Mouse (Mus musculus): ENCODE data around the gene Gm37240. TPM values are rescaled to one million over a fixed set of nuclear protein-coding genes. Genes with fewer than 3 reads are reported as not detected.

The Gm37240 gene
- polyA plus RNA-seq, 1 experiment from 2014 or later, result 2.8 TPM

- DNase-seq (ENCODE audit: low spot score), result no peak
- WGBS, result 69% methylated on average over 6 of the region's 6 CpGs
- peaks cover 6% of the 10 kb centered on the region; the same call in 1 of the 2 replicates for H3K36me3 ChIP-seq (replicated peaks)
- no peaks in the 10 kb centered on the region for H3K27me3 ChIP-seq (replicated peaks; ENCODE audit: low read depth, poor library complexity, severe bottlenecking)
- H3K4me3 ChIP-seq, result no peak overlapping the region
- peaks cover 5% of the 10 kb centered on the region; the same call in 1 of the 2 replicates for H3K4me1 ChIP-seq
- no peak overlapping the region for H3K27ac ChIP-seq (replicated peaks)
- no peaks in the 10 kb centered on the region for H3K9me3 ChIP-seq
These were observed 1374.4 kb downstream of the Gm37240 start for GRCm38 (mm10) chr3:84512774-84513515.

DNA sequence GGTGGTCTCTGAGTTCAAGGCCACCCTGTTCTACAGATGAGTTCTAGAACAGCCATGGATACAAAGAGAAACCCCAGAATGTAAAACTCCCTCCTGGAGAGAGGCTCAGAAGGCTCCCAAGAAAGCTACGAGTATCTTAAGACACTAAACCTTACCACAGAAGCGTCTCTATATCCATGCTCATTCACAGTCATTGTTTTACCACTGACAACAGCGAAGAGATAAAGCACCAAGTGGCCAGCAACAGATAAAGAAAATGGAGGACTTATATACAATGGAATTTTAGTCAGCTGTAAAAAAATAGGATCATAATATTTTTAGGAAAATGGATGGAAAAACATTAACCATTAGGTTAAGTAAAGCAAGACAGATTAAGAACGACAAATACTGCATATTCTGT is 1382.1 kb downstream of the Gm37240 start:
- no peaks in the 10 kb centered on the region for H3K27me3 ChIP-seq (replicated peaks; ENCODE audit: low read depth, poor library complexity, severe bottlenecking)
- WGBS, result 91% methylated on average over 4 of the region's 4 CpGs
- H3K36me3 ChIP-seq (replicated peaks), result peaks cover 13% of the 10 kb centered on the region; the same call in 1 of the 2 replicates
- no peak overlapping the region for H3K27ac ChIP-seq (replicated peaks)
- H3K4me3 ChIP-seq, result no peak overlapping the region
- no peaks in the 10 kb centered on the region for H3K9me3 ChIP-seq
- DNase-seq (ENCODE audit: low spot score), result no peak
- peaks cover 20% of the 10 kb centered on the region for H3K4me1 ChIP-seq

DNA sequence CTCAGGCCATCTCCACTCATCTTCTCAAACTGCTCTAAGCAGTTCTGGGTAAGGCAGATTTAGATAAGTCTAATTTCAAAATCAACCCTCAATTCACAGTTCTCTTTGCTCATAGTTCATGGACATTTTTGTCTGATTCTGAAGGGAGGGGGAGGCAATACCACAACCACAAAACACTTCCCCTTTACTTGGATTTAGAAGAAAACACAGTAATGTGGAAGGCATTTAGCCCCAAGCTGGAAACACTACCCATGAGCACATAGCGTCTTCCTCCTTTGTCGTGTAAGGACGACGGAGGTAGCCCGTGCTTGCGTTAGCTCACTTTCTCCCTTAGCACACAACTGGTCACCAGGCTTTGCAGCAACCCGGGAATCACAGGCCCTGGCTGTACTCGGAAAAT is 1383.0 kb downstream of the Gm37240 start:
- WGBS, result 90% methylated on average over 8 of the region's 8 CpGs
- Histone ChIP-seq H3K4me1 (peaks cover 24% of the 10 kb centered on the region), H3K4me3 (no peak overlapping the region), H3K36me3 (replicated peaks) (peaks cover 12% of the 10 kb centered on the region; the same call in 1 of the 2 replicates), H3K27me3 (replicated peaks; ENCODE audit: low read depth, poor library complexity, severe bottlenecking) (no peaks in the 10 kb centered on the region), H3K9me3 (no peaks in the 10 kb centered on the region), H3K27ac (replicated peaks) (no peak overlapping the region)
- DNase-seq (ENCODE audit: low spot score), result no peak

DNA sequence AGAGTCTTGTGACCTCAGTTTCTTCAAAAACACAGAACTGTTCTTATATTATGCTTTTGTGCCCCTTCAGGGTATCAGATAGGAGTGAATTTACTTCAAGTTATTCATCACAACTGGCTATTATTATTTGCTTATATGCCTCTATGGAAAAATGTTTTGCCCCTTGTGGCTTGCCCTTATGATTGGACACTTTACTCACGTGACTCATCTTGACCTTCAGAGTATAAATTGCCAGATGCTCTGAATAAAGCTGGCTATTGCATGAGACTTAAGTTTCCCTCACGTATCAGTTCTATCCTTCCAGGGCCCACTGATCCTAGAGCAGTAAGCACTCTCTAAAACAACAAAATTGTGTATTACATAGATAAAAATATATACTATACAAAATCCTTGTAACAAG is 1385.2 kb downstream of the Gm37240 start:
- H3K4me3 ChIP-seq, result no peak overlapping the region
- no peaks in the 10 kb centered on the region for H3K27me3 ChIP-seq (replicated peaks; ENCODE audit: low read depth, poor library complexity, severe bottlenecking)
- H3K36me3 ChIP-seq (replicated peaks), result peaks cover 7% of the 10 kb centered on the region; the same call in 1 of the 2 replicates
- peaks cover 28% of the 10 kb centered on the region for H3K4me1 ChIP-seq
- no peaks in the 10 kb centered on the region for H3K9me3 ChIP-seq
- DNase-seq (ENCODE audit: low spot score), result no peak
- WGBS, result 55% methylated on average over 2 of the region's 2 CpGs
- H3K27ac ChIP-seq (replicated peaks), result no peak overlapping the region

- 62% methylated on average over 10 of the region's 10 CpGs for WGBS
- no peak for DNase-seq (ENCODE audit: low spot score)
- Histone ChIP-seq H3K4me3 (no peak overlapping the region), H3K9me3 (no peaks in the 10 kb centered on the region), H3K27me3 (replicated peaks; ENCODE audit: low read depth, poor library complexity, severe bottlenecking) (no peaks in the 10 kb centered on the region), H3K4me1 (peaks cover 28% of the 10 kb centered on the region), H3K36me3 (replicated peaks) (peaks cover 7% of the 10 kb centered on the region; the same call in 1 of the 2 replicates), H3K27ac (replicated peaks) (peak overlapping the region; percentile 30; the same call in 1 of the 2 replicates)
These were observed 1386.8 kb downstream of the Gm37240 start for GRCm38 (mm10) chr3:84500491-84500890.

- H3K9me3 ChIP-seq, result no peaks in the 10 kb centered on the region
- 77% methylated on average over 11 of the region's 11 CpGs for WGBS
- H3K36me3 ChIP-seq (replicated peaks), result peaks cover 7% of the 10 kb centered on the region; the same call in 1 of the 2 replicates
These were observed 1389.6 kb downstream of the Gm37240 start for GRCm38 (mm10) chr3:84497718-84498117.

GRCm38 (mm10) chr3:84492657-84493056 is 1394.7 kb downstream of the Gm37240 start:
- WGBS, result 93% methylated on average over 8 of the region's 8 CpGs
- Histone ChIP-seq H3K27me3 (replicated peaks; ENCODE audit: low read depth, poor library complexity, severe bottlenecking) (no peaks in the 10 kb centered on the region), H3K36me3 (replicated peaks) (peaks cover 11% of the 10 kb centered on the region; the same call in 1 of the 2 replicates), H3K4me3 (no peak overlapping the region), H3K27ac (replicated peaks) (no peak overlapping the region), H3K9me3 (no peaks in the 10 kb centered on the region), H3K4me1 (peaks cover 17% of the 10 kb centered on the region)
- no peak for DNase-seq (ENCODE audit: low spot score)

More at GRCm38 (mm10) chr3:84497718-84498117, 1389.6 kb downstream of the Gm37240 start:
- Histone ChIP-seq H3K27me3 (replicated peaks; ENCODE audit: low read depth, poor library complexity, severe bottlenecking) (no peaks in the 10 kb centered on the region), H3K4me3 (no peak overlapping the region), H3K27ac (replicated peaks) (no peak overlapping the region), H3K4me1 (peaks cover 28% of the 10 kb centered on the region)
- no peak for DNase-seq (ENCODE audit: low spot score)

GRCm38 (mm10) chr3:84492148-84492547 is 1395.2 kb downstream of the Gm37240 start:
- 86% methylated on average over 4 of the region's 4 CpGs for WGBS
- Histone ChIP-seq H3K36me3 (replicated peaks) (peaks cover 11% of the 10 kb centered on the region; the same call in 1 of the 2 replicates), H3K4me1 (peaks cover 21% of the 10 kb centered on the region; the same call in 1 of the 2 replicates), H3K27me3 (replicated peaks; ENCODE audit: low read depth, poor library complexity, severe bottlenecking) (no peaks in the 10 kb centered on the region), H3K4me3 (no peak overlapping the region), H3K9me3 (no peaks in the 10 kb centered on the region), H3K27ac (replicated peaks) (no peak overlapping the region)
- DNase-seq (ENCODE audit: low spot score), result no peak

DNA sequence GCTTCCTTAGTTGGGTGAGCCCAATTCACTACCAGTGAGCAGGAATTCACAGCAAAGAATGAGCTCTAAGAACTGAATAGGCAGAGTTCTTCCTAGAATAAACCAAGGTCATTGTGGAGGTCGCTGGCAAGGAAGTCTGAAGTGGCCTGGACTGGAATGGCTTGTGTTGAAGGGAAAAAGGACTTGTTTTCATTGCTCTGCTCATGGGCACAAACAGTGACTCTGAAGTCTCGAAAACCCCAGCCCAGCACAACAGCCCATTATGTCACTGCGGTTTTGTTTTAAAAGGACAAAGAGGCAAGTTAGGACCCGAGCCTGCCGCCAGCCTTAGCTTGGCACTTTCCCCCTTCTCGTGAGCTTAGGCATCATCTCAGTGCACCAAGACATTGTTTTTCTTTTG is 1398.6 kb downstream of the Gm37240 start:
- WGBS, result 30% methylated on average over 6 of the region's 6 CpGs

DNA sequence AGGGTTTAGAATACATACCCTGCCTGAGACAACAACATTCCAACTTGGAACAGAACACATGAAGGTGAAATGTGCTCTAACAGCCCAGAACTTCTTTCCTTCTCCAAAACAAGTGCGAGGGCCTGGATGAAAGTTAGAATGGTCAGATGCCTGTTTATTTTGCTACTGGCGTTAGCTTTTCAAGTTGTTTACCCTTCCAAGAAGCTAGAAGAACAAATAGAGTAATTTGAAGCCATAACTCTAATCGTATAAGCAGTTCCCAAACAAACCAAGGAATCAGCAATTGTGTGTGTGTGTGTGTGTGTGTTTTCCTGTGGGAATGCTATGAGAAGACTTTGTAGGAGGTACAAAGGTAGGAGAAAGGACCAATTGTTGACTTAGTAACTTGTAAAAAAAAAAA is 1402.4 kb downstream of the Gm37240 start:
- Histone ChIP-seq H3K36me3 (replicated peaks) (no peaks in the 10 kb centered on the region), H3K4me3 (no peak overlapping the region), H3K4me1 (peaks cover 42% of the 10 kb centered on the region), H3K9me3 (no peaks in the 10 kb centered on the region), H3K27ac (replicated peaks) (no peak overlapping the region), H3K27me3 (replicated peaks; ENCODE audit: low read depth, poor library complexity, severe bottlenecking) (peaks cover 35% of the 10 kb centered on the region)
- 65% methylated on average over 3 of the region's 3 CpGs for WGBS
- DNase-seq (ENCODE audit: low spot score), result no peak

More for the DNA sequence above, 1398.6 kb downstream of the Gm37240 start:
- Histone ChIP-seq H3K4me1 (peaks cover 27% of the 10 kb centered on the region; the same call in 1 of the 2 replicates), H3K9me3 (no peaks in the 10 kb centered on the region), H3K4me3 (no peak overlapping the region), H3K27me3 (replicated peaks; ENCODE audit: low read depth, poor library complexity, severe bottlenecking) (no peaks in the 10 kb centered on the region), H3K36me3 (replicated peaks) (peaks cover 11% of the 10 kb centered on the region; the same call in 1 of the 2 replicates), H3K27ac (replicated peaks) (no peak overlapping the region)
- DNase-seq (ENCODE audit: low spot score), result no peak

- 66% methylated on average over 4 of the region's 4 CpGs for WGBS
These were observed 1403.0 kb downstream of the Gm37240 start for GRCm38 (mm10) chr3:84484333-84484732.

DNA sequence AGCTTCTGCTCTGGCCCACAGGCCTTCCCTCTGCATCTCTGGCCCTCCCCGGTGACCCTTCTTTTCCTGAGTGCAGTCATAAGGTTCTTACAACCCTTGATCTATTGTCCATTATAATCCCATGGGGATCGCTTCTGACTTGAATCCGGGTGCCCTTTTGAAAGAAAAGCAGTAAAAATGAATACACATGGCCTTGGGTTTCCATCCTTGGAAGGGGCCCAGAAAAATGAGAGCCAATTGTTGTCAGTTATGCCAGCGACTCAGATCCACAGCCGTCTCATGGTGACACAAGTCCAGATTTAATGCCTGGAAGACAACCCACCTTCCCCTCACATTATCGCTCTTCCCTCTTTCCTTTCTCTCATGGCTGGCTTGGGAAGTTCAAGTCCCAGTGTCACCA is 1405.2 kb downstream of the Gm37240 start:
- Histone ChIP-seq H3K4me3 (no peak overlapping the region), H3K4me1 (peaks cover 40% of the 10 kb centered on the region), H3K9me3 (no peaks in the 10 kb centered on the region), H3K36me3 (replicated peaks) (no peaks in the 10 kb centered on the region), H3K27ac (replicated peaks) (no peak overlapping the region), H3K27me3 (replicated peaks; ENCODE audit: low read depth, poor library complexity, severe bottlenecking) (peaks cover 63% of the 10 kb centered on the region)
- no peak for DNase-seq (ENCODE audit: low spot score)
- WGBS, result 71% methylated on average over 6 of the region's 6 CpGs

More at GRCm38 (mm10) chr3:84484333-84484732, 1403.0 kb downstream of the Gm37240 start:
- H3K27ac ChIP-seq (replicated peaks), result no peak overlapping the region
- no peaks in the 10 kb centered on the region for H3K9me3 ChIP-seq
- DNase-seq (ENCODE audit: low spot score), result no peak
- H3K4me1 ChIP-seq, result peaks cover 44% of the 10 kb centered on the region
- peaks cover 40% of the 10 kb centered on the region for H3K27me3 ChIP-seq (replicated peaks; ENCODE audit: low read depth, poor library complexity, severe bottlenecking)
- no peak overlapping the region for H3K4me3 ChIP-seq
- no peaks in the 10 kb centered on the region for H3K36me3 ChIP-seq (replicated peaks)

DNA sequence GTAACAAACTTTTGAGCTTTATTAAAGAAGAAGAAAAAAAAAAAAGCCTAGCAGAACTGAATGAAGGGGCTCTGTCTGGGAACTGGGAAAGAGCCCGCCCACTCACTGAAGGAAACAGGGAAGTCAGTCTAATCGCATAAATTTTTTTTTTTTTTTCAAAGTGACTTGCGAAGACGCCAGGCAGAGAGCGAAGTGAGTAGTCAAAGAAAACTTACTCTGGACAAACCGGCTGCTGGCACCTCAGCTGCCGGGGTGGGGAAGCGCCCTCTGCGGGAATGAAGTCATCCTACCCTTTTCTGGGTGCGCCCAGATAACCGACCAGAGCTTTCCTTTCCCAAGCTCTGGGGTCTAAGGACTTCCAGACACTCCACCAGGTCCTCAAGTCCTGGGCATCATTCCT is 1406.2 kb downstream of the Gm37240 start:
- H3K4me1 ChIP-seq, result peaks cover 38% of the 10 kb centered on the region
- no peak overlapping the region for H3K27ac ChIP-seq (replicated peaks)
- DNase-seq (ENCODE audit: low spot score), result peak; percentile 64
- H3K9me3 ChIP-seq, result no peaks in the 10 kb centered on the region
- peak overlapping the region; percentile 79 for H3K4me3 ChIP-seq
- 2% methylated on average over 11 of the region's 11 CpGs for WGBS
- no peaks in the 10 kb centered on the region for H3K36me3 ChIP-seq (replicated peaks)
- peaks cover 72% of the 10 kb centered on the region for H3K27me3 ChIP-seq (replicated peaks; ENCODE audit: low read depth, poor library complexity, severe bottlenecking)
